Mouse (Mus musculus): ENCODE measurements around the gene Trip13. TPM values are rescaled to one million over a fixed set of nuclear protein-coding genes. Genes with fewer than 3 reads are reported as not detected.
A peak's percentile ranks its signal among the peaks of the same experiment; 100 is the strongest.

Trip13 gene
- polyA plus RNA-seq, 1 experiment from 2014 or later: 29.4 TPM

GRCm38 (mm10) chr13:73954666-73955065, 17.1 kb upstream of the Trip13 start:
- Histone ChIP-seq H3K9me3 (replicated peaks; ENCODE audit: control insufficient read depth, low read length) (no peaks in the 10 kb centered on the region), H3K9ac (ENCODE audit: low read length) (no peak overlapping the region), H3K27ac (ENCODE audit: low read length) (no peak overlapping the region), H3K4me1 (ENCODE audit: control insufficient read depth, insufficient read depth, low read length) (no peaks in the 10 kb centered on the region), H3K36me3 (ENCODE audit: control insufficient read depth, insufficient read depth, low read length) (peaks cover 28% of the 10 kb centered on the region), H3K4me3 (replicated peaks; ENCODE audit: low read length) (no peak overlapping the region), H3K4me2 (ENCODE audit: low read depth, low read length) (no peak overlapping the region), H3K27me3 (ENCODE audit: control insufficient read depth, insufficient read depth, low read length) (no peaks in the 10 kb centered on the region)
- 71% methylated on average over 6 of the region's 6 CpGs for WGBS
- ATAC-seq (ENCODE audit: insufficient read depth, low FRiP score): no peak

DNA sequence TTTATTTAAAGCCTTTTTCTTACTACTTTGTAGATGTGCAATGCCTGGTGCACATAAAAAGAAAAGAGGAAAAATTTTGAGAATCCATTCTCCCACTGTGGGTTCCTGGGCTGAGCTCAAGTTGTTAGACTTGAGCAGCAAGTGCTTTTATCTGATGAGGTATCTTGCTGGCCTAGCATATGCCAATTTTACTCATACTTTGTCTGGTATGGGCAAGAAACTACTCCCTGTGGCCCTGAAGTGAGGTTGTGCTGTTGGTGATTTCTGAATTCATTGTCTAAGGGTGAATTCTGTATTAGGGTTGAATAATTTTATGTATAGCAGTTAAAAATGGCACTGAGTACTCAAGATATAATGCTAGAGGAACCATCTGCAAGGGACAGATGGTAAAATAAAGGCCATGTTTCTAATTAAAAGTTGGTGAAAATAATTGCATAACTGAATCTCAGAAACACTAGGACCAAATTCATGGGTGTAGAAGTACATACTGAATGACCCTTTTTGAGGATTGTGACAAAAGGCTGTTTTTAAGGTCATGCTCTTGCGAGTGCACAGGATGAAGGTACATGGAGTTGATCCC, 16.1 kb upstream of the Trip13 start:
- no peak for ATAC-seq (ENCODE audit: insufficient read depth, low FRiP score)
- no peak overlapping the region for H3K4me3 ChIP-seq (replicated peaks; ENCODE audit: low read length)
- WGBS: 85% methylated on average over 1 of the region's 1 CpGs

GRCm38 (mm10) chr13:73944606-73945005, 7.0 kb upstream of the Trip13 start:
- WGBS: 89% methylated on average over 9 of the region's 9 CpGs
- Histone ChIP-seq H3K4me3 (replicated peaks; ENCODE audit: low read length) (no peak overlapping the region), H3K36me3 (ENCODE audit: control insufficient read depth, insufficient read depth, low read length) (peaks cover 16% of the 10 kb centered on the region), H3K4me1 (ENCODE audit: control insufficient read depth, insufficient read depth, low read length) (no peaks in the 10 kb centered on the region), H3K27me3 (ENCODE audit: control insufficient read depth, insufficient read depth, low read length) (no peaks in the 10 kb centered on the region), H3K27ac (ENCODE audit: low read length) (no peak overlapping the region), H3K9me3 (replicated peaks; ENCODE audit: control insufficient read depth, low read length) (no peaks in the 10 kb centered on the region), H3K4me2 (ENCODE audit: low read depth, low read length) (no peak overlapping the region), H3K9ac (ENCODE audit: low read length) (no peak overlapping the region)
- ATAC-seq (ENCODE audit: insufficient read depth, low FRiP score): no peak

More for the DNA sequence above, 16.1 kb upstream of the Trip13 start:
- H3K4me2 ChIP-seq (ENCODE audit: low read depth, low read length): no peak overlapping the region
- no peaks in the 10 kb centered on the region for H3K4me1 ChIP-seq (ENCODE audit: control insufficient read depth, insufficient read depth, low read length)
- H3K27me3 ChIP-seq (ENCODE audit: control insufficient read depth, insufficient read depth, low read length): no peaks in the 10 kb centered on the region
- H3K9me3 ChIP-seq (replicated peaks; ENCODE audit: control insufficient read depth, low read length): no peaks in the 10 kb centered on the region
- H3K36me3 ChIP-seq (ENCODE audit: control insufficient read depth, insufficient read depth, low read length): peaks cover 24% of the 10 kb centered on the region
- H3K27ac ChIP-seq (ENCODE audit: low read length): no peak overlapping the region
- no peak overlapping the region for H3K9ac ChIP-seq (ENCODE audit: low read length)

DNA sequence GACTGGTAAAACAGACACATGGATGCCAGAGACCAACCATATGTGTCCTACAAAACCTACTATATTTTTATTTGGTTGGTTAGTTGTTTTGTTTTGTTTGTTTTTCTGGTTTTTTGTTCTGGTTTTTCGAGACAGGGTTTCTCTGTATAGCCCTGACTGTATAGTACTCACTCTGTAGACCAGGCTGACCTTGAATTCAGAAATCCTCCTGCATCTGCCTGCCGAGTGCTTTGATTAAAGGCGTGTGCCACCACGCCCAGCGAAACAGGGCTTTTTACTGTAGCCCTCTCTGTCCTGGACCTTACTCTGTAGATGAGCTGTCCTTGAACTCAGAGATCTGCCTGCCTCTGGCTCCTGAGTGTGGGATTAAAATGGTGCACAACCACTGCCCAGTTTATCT, 1.5 kb upstream of the Trip13 start:
- Histone ChIP-seq H3K9ac (ENCODE audit: low read length) (no peak overlapping the region), H3K4me2 (ENCODE audit: low read depth, low read length) (no peak overlapping the region), H3K4me1 (ENCODE audit: control insufficient read depth, insufficient read depth, low read length) (peaks cover 12% of the 10 kb centered on the region; the same call in 1 of the 2 replicates), H3K27me3 (ENCODE audit: control insufficient read depth, insufficient read depth, low read length) (no peaks in the 10 kb centered on the region), H3K36me3 (ENCODE audit: control insufficient read depth, insufficient read depth, low read length) (peaks cover 16% of the 10 kb centered on the region), H3K4me3 (replicated peaks; ENCODE audit: low read length) (no peak overlapping the region), H3K9me3 (replicated peaks; ENCODE audit: control insufficient read depth, low read length) (no peaks in the 10 kb centered on the region), H3K27ac (ENCODE audit: low read length) (no peak overlapping the region)
- WGBS: 91% methylated on average over 5 of the region's 5 CpGs
- ATAC-seq (ENCODE audit: insufficient read depth, low FRiP score): no peak

GRCm38 (mm10) chr13:73938177-73938560, 585 bp upstream of the Trip13 start:
- Histone ChIP-seq H3K4me2 (ENCODE audit: low read depth, low read length) (peak overlapping the region; percentile 81), H3K9me3 (replicated peaks; ENCODE audit: control insufficient read depth, low read length) (no peaks in the 10 kb centered on the region), H3K27ac (ENCODE audit: low read length) (peak overlapping the region; percentile 97), H3K4me3 (replicated peaks; ENCODE audit: low read length) (peak overlapping the region; percentile 74), H3K36me3 (ENCODE audit: control insufficient read depth, insufficient read depth, low read length) (peaks cover 11% of the 10 kb centered on the region), H3K9ac (ENCODE audit: low read length) (peak overlapping the region; percentile 90), H3K4me1 (ENCODE audit: control insufficient read depth, insufficient read depth, low read length) (peaks cover 12% of the 10 kb centered on the region; the same call in 1 of the 2 replicates), H3K27me3 (ENCODE audit: control insufficient read depth, insufficient read depth, low read length) (no peaks in the 10 kb centered on the region)
- WGBS: 30% methylated on average over 13 of the region's 13 CpGs
- no peak for ATAC-seq (ENCODE audit: insufficient read depth, low FRiP score)

- H3K9me3 ChIP-seq (replicated peaks; ENCODE audit: control insufficient read depth, low read length): no peaks in the 10 kb centered on the region
- H3K4me2 ChIP-seq (ENCODE audit: low read depth, low read length): peak overlapping the region; percentile 81
- H3K27ac ChIP-seq (ENCODE audit: low read length): no peak overlapping the region
- H3K9ac ChIP-seq (ENCODE audit: low read length): peak overlapping the region; percentile 90
- peaks cover 12% of the 10 kb centered on the region; the same call in 1 of the 2 replicates for H3K4me1 ChIP-seq (ENCODE audit: control insufficient read depth, insufficient read depth, low read length)
- H3K36me3 ChIP-seq (ENCODE audit: control insufficient read depth, insufficient read depth, low read length): peaks cover under 1% of the 10 kb centered on the region
- peak; percentile 6; the same call in 1 of the 2 replicates for ATAC-seq (ENCODE audit: insufficient read depth, low FRiP score)
- 12% methylated on average over 5 of the region's 5 CpGs for WGBS
- no peaks in the 10 kb centered on the region for H3K27me3 ChIP-seq (ENCODE audit: control insufficient read depth, insufficient read depth, low read length)
- H3K4me3 ChIP-seq (replicated peaks; ENCODE audit: low read length): peak overlapping the region; percentile 74
Observed at GRCm38 (mm10) chr13:73936938-73937320, 655 bp downstream of the Trip13 start.

DNA sequence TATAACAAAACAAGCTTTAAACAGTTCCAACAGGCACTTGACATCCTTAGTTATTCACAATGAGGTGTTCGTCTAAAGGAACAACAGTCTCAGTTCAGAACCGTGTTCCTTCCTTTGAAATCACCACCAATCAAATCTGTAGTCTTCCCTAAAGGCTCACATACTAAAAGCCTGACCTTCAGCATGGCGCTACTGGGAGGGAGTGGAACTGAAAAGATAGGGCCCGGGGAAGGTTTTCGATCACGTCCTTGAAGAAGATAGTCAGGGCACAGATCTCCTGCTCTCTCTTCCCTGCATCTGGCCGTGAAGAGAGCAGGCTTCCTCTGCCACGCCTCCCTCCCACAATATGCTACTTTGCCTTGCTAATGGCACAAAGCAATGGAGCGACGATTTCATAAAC, 5.4 kb downstream of the Trip13 start:
- H3K36me3 ChIP-seq (ENCODE audit: control insufficient read depth, insufficient read depth, low read length): peaks cover 6% of the 10 kb centered on the region; the same call in 1 of the 2 replicates
- no peak overlapping the region for H3K4me3 ChIP-seq (replicated peaks; ENCODE audit: low read length)
- ATAC-seq (ENCODE audit: insufficient read depth, low FRiP score): no peak
- no peak overlapping the region for H3K9ac ChIP-seq (ENCODE audit: low read length)
- no peak overlapping the region for H3K4me2 ChIP-seq (ENCODE audit: low read depth, low read length)
- no peak overlapping the region for H3K27ac ChIP-seq (ENCODE audit: low read length)
- no peaks in the 10 kb centered on the region for H3K9me3 ChIP-seq (replicated peaks; ENCODE audit: control insufficient read depth, low read length)
- H3K4me1 ChIP-seq (ENCODE audit: control insufficient read depth, insufficient read depth, low read length): peaks cover 6% of the 10 kb centered on the region; the same call in 1 of the 2 replicates
- H3K27me3 ChIP-seq (ENCODE audit: control insufficient read depth, insufficient read depth, low read length): no peaks in the 10 kb centered on the region
- 91% methylated on average over 10 of the region's 10 CpGs for WGBS

DNA sequence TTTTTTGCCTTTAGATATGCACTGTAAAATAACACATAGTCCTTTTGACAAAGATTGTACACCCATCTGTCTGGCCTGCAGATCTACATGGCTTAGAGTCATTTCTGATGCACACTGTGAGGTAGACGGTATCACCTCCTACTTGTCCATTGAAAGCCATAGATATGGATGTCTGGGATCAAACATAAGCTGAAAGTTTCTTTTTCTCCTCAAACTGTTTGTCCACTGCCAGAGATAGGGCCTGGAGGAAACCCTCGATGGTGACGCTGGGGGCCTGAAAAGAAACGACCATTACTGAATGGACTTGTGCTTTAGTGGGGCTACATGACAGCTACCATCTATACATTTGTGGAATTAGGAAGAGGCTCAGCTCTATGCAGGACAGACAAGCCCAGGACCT, 24.5 kb downstream of the Trip13 start:
- Histone ChIP-seq H3K27ac (ENCODE audit: low read length) (no peak overlapping the region), H3K9me3 (replicated peaks; ENCODE audit: control insufficient read depth, low read length) (no peaks in the 10 kb centered on the region), H3K27me3 (ENCODE audit: control insufficient read depth, insufficient read depth, low read length) (no peaks in the 10 kb centered on the region), H3K4me1 (ENCODE audit: control insufficient read depth, insufficient read depth, low read length) (no peaks in the 10 kb centered on the region), H3K4me3 (replicated peaks; ENCODE audit: low read length) (no peak overlapping the region), H3K36me3 (ENCODE audit: control insufficient read depth, insufficient read depth, low read length) (no peaks in the 10 kb centered on the region; the same call in 1 of the 2 replicates), H3K4me2 (ENCODE audit: low read depth, low read length) (no peak overlapping the region), H3K9ac (ENCODE audit: low read length) (no peak overlapping the region)
- WGBS: 93% methylated on average over 4 of the region's 4 CpGs
- no peak for ATAC-seq (ENCODE audit: insufficient read depth, low FRiP score)

DNA sequence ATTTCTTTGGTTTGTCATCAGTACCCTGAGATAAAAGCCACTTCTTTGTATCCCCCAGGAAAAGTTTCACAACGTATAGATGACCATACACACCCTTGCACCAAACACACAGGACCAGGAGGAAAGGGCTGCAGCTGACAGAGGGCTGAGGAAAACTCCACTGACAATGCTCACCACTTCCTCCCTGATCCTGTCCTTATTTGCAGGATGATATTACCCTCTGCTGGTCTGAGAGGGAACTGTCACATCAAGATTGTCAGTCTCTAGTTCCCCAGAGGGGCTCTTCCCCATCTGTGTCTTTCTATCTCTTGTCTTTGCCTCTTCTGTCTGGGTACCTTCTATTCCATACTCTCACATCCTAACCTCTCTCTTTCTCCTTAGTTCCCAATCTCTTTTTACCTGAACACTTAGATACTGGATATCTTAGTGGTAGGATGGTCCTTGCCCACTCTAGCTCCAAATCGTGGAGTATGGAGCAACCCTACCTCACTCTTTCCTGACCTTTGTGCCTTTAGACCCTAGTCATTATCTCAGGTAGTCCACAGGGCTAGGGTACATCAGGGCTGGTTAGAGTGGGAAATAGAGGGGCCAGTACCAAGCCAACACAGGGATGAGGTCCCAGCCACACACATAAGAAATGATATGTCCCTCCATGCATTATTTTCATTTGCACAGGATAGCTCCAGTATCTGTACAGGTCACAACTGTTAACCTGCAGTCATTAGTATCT, 29.7 kb downstream of the Trip13 start:
- no peak overlapping the region for H3K4me3 ChIP-seq (replicated peaks; ENCODE audit: low read length)
- H3K27me3 ChIP-seq (ENCODE audit: control insufficient read depth, insufficient read depth, low read length): no peaks in the 10 kb centered on the region
- no peak overlapping the region for H3K9ac ChIP-seq (ENCODE audit: low read length)
- WGBS: 54% methylated on average over 2 of the region's 2 CpGs
- no peaks in the 10 kb centered on the region for H3K9me3 ChIP-seq (replicated peaks; ENCODE audit: control insufficient read depth, low read length)
- H3K4me1 ChIP-seq (ENCODE audit: control insufficient read depth, insufficient read depth, low read length): no peaks in the 10 kb centered on the region
- H3K4me2 ChIP-seq (ENCODE audit: low read depth, low read length): no peak overlapping the region
- no peaks in the 10 kb centered on the region for H3K36me3 ChIP-seq (ENCODE audit: control insufficient read depth, insufficient read depth, low read length)
- no peak overlapping the region for H3K27ac ChIP-seq (ENCODE audit: low read length)
- peak; percentile 47; the same call in 1 of the 2 replicates for ATAC-seq (ENCODE audit: insufficient read depth, low FRiP score)

Data from stomach, embryonic 16.5 days (tissue).